Mouse (Mus musculus) heart, postnatal 36 days (tissue): ENCODE results near the gene Taldo1. TPM values are rescaled to one million over a fixed set of nuclear protein-coding genes. Genes with fewer than 3 reads are reported as not detected.
"Not testable (repeated sequence)": the region's sequence is repeated elsewhere in the genome, so short reads cannot be mapped to it uniquely, and the experiment has no call there.

ENCODE experiments used
- DNase-seq, 2 experiments: peaks; one replicate each; pipeline ENCODE4 v3.0.0; 2021 to 2022
- intact Hi-C: fragments of 180-260 bp; cut with DNase I; formaldehyde crosslinking; loops from one replicate; pipeline ENCODE4 v1.15.1; 2025
- total RNA-seq, 2 experiments: library from RNA; stranded (reverse); gene quantifications; 2 replicates each; pipeline ENCODE4 v1.2.3; 2021

Gene Taldo1
- total RNA-seq, 2 experiments from 2014 or later, result 114 to 116 TPM

DNA sequence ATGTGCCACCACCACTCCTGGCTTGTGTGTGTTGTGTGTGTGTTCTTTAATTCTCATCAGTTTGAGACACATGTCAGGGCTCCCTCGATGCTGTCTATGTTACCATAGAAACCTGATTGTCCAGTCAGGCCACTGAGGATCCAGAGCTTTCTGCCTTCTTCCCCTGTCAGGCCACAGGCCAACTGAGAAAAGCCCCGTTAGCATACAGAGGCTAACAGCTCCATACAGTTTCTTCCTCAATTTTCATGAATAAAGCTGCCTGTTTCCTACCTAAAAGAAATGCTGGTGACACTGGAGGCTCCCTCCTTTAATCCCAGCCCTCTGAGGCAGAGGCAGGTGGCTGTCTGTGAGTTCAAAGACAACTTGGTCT lies 44.5 kb downstream of the Taldo1 start:
- intact Hi-C loops, result no loop called here
- no peak for DNase-seq

DNA sequence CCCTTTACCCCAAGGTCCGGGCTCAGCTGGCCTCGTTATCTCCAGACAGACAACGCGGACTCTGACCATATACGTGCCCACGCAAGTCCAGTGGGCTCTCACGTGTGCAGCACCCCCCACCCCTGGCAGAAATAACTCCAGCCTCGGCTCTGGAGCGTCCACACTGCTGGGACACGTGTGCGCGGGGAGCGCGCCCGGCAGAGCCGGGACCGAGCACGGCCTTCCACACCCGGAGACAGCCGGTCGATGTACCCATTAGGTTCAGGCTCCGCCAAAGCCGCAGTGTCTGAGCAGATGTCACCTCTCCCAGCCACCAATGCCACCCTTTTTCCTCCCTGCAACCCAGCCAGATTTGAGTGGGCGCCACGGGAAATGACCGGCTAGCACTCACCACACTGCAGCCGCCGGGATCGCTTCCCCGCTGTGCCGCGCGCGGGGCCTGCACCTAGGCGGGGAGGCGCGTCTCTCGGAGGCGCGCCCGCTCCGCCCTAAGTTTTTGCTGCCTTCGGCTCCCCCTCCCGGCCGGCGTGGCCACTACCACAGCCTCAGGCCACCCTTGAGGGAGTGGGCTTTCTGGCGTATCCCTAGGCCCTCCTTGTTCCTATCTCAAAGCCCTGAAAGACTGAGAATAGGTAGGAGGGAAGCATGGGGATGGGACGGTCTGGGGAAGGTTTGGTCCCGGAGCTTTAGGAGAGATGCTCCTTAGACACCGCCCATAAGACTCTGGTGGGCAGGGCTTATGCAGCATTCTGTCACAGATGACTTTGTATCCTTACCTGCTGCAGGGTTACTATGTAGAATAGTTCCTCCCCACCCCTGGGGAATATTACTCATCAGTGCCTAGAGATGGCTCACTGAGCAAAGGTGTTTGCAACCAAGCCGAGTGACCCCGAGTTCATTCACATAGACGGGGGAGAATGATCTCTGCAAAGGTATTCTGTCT lies 45.5 kb downstream of the Taldo1 start, which contains the start of gene Slc25a22:
Gene Slc25a22 (minus strand): TSS at position 715 of the 943 bp plus-strand sequence.
- intact Hi-C loops, result loop anchor here (1.0 kb wide), 1 partner anchor 28 kb away; no protein-coding TSS in a partner anchor
- DNase-seq, result peak; percentile 82 to 89

DNA sequence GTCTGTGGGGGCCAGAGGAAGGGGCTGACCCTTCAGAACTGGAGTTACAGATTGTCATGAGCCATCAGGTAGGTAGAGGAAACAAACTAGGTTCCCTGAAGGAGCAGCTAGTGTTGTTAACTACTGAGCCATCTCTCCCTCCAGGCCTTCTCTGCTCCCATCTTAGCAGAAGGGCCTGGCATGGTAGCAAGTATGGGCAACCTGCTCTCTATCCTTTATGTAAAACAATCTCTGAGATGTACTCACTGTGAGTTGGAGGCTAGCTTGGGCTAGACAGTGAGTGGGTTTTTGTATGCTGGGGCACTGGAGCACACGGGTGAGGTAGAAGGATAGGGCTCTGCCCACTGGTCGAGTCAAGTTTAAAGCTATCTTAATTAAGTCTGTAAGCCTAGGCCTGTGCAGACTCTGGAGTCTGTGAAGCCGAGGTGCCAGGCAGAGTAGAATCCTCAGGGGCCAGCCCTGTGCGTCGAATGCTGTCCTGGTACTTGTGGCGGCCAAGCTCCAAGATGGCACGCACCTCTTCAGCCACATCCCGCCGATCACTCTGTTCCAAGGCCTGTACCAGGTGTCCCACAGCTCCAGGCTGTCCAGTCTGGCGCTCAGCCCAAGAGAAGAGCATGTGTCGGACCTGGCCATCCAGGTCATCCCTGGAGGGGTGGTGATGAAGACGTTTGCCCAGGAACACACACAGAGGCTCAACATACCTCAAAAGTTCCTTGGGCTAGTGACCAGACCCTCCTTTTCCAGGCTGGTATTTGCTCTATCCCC lies 46.4 kb downstream of the Taldo1 start:
- DNase-seq, result no peak
- intact Hi-C loops, result no loop called here

DNA sequence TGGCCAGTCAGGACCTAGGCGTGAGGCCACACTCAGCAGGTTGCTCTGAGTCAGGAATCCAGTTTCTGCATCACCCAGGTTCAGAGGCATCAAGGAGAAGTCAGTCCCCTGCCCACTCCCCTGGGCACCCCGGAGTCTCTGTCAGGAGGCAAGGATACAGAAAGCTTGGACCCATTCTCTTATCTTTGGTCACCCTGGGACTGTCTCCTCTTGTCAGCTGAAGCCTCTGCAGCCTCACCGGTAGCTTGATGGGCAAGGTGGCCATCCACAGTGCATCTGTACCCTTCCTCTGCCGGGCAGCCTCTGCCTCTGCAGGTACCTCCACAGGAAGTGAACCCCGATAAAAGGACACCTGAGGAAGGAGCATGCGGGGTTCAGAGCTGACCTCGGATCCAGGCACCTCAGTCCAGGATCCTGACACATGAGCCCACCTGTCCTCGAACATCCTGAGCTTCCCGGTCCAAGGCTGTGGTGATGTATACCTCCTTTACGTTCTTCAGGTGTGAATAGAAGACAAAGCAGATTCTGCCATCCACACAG lies 47.2 kb downstream of the Taldo1 start:
- no peak for DNase-seq
- intact Hi-C loops, result no loop called here

DNA sequence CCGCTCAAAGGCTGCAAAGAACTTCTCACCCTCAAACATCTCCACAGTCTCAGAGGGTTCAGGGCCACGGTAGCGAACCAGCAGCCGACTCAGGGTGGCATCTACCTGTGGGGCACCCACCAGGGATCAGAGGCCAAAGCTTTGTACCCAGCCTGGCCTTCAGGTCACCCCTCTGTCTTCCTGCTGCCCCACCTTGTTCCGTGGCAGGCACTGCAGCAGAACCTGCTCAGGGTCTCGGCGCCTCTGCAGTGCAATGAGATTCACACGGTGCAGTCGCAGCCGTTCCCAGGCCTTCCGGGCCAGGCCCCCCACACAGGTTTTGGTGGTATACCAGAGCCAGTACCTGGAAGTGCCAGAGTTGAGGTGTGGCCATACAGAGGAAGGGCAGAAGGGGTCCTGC lies 47.8 kb downstream of the Taldo1 start:
- no peak for DNase-seq
- intact Hi-C loops, result no loop called here

DNA sequence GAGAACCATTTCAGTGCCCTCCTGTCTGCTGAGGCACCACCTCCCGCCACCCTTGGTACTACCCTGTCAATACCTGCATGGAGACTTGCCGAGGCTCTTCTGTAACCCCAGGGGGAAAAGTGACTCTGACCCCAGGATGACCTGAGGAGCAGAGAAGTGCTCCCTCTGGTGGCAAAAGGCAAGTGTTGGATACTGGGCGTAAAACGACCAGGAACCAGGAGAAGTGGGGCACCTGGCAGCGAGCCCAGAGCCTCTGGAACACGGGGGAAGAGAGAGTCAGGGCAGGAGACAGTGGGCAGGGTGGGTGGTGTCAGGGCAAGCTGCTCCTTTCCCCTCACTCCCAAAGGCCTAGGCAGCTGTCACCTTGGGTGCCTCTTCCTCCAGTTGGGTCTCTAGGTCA lies 48.6 kb downstream of the Taldo1 start:
- intact Hi-C loops, result no loop called here
- DNase-seq, result peak; percentile 50 to 60

DNA sequence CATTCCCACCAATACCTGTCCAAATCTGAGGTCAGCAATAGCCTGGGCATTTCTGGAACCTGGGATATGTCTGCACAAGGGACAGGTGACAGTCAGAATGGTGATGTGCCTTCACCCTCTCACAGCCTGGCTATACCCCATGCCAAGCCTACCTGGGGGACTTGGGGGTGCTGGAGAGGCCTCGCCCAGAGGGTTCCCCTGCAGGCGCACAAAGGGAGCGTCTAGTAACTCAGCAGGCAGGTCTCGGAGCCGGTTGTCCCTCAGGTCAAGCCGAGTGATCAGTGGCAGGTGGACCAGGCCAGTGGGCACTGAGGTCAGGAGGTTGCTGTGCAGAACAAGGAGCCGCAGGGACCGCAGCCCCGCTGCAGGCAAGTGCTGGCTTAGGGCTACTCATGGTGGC lies 49.5 kb downstream of the Taldo1 start:
- intact Hi-C loops, result no loop called here
- DNase-seq, result no peak

DNA sequence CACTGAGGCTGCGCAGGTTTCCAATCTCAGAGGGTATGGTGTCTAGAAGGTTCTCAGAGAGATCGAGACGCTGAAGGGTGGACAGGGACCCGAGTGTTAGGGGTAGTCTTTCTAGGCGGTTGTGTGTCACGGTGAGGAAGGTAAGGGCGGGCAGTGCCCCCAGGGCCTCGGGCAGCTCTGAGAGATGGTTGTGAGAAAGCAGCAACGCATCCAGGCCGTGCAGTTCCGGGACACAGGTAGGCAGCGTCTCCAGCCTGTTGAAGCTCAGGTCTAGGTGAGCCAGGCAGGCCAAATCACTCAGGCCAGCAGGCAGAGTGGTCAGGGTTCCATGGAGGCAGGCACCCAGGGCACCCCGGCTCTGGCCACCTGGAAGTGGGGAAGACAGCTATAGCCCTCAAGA lies 50.2 kb downstream of the Taldo1 start:
- no peak for DNase-seq
- intact Hi-C loops, result no loop called here

DNA sequence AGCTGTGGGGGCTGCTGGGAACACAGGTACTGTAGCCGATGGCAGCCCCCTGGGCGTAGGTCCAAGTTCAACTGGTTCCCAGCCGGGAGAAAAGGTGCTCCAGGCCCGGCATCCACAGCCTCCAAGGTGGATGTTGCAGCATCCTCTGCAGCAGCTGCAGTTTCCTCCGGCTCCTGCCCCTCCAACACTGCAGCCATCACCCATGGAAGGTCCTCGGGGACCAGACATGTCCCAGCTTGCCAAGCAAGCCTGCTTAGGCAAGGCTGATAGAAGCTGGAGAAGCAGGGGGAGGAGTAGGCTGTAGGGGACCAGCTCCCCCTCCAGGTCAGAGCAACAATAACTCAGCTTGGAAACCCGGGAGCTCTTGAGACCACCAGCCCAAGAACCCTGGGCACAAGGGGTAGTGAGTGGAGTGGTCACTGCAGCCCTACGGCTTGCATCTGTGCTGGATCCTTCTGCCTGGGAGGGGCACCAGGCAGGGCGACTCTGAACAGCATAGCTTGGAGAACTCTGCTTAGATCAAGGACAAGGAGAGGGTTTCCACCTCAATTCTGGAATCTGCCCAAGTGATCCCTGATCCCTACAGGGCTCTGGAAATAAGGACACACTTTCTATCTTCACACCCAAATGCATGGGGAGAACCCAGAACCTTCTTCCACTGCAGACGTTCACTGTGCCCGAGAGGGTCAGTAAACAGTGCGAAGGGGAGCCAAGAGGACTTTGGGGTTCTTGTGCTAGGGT lies 51.3 kb downstream of the Taldo1 start:
- intact Hi-C loops, result no loop called here
- no peak for DNase-seq

DNA sequence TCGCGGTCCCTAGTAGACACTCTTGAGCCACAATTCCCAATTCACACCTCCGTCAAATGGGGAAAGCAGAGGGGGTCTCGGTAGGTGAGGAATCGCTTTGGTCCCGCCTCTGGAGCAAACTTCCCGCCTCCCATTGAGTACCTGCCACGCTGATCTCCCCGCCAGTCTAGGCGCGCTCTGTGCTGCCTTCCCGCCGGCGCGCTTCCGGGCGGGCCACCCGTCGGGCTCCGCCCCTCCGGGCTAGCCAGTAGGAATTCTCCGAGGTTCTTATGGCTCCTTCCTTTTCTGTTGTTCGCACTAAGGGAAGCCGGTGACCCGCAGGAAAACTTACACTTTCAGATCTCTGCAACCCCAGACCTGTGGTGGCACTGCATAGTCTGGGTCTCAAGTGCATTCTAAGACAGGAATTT lies 51.8 kb downstream of the Taldo1 start, which contains the start of gene Pidd1:
Gene Pidd1 (minus strand): TSS at position 198 of the 410 bp plus-strand sequence.
- intact Hi-C loops, result no loop called here
- peak; percentile 67 for DNase-seq

DNA sequence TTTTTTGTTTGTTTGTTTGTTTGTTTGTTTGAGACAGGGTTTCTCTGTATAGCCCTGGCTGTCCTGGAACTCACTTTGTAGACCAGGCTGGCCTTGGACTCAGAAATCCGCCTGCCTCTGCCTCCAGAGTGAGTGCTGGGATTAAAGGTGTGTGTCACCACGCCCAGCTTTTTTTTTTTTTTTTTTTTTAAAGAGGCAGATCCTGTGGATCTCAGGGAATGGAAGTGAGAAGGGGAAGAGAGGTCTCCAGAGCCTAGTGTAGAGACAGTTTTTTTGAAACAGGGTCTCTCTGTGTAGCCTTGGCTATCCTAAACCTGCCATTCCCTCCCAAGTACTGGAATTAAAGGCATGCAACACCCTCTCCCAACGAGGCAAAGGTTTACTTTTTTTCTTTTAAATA lies 54.4 kb downstream of the Taldo1 start:
- DNase-seq, intact Hi-C loops: not testable (repeated sequence)

DNA sequence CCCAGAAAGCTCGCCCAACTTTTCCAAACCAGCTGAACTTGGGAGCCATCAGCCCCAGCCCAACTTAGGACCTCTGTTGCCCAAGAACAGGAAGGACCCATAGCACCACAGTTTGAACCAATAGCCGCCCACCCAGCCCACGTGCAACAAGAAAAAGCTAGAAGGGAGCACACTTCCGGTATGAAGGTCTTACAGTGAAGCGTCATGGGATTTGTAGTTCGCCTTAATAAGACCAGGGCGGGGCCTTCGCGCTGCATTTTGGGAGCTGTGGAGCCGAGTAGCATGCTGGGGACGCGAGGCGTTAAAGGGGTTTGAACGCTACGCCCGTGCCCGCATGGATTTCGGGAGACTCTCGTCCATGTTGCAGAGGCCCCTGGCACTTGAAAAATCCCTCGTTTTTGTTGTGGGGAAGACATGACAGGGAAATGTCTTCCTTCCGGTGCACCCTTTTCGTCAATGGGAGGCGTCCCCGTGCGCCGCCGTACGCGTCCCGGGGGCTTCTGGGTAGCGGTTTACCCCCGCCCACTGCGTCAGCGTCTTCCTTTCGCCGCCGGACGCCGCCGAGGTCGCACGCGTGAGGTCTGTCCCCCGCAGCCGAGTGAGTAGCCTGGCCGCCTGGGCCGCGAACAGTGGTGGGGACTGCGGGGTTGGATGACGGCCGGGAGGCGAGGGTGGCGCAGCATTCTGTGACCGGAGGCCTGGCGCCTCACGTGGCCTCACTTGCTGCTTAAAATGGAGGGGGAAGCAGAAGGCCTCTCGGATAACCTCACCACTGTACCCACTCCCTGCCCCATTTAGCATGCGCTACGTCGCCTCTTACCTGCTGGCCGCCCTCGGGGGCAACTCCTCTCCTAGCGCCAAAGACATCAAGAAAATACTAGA lies 55.4 kb downstream of the Taldo1 start, which contains the start of gene Rplp2:
Gene Rplp2 (plus strand): TSS at position 261 of the 882 bp plus-strand sequence.
- intact Hi-C loops, result no loop called here
- DNase-seq, result peak; percentile 92 to 97

DNA sequence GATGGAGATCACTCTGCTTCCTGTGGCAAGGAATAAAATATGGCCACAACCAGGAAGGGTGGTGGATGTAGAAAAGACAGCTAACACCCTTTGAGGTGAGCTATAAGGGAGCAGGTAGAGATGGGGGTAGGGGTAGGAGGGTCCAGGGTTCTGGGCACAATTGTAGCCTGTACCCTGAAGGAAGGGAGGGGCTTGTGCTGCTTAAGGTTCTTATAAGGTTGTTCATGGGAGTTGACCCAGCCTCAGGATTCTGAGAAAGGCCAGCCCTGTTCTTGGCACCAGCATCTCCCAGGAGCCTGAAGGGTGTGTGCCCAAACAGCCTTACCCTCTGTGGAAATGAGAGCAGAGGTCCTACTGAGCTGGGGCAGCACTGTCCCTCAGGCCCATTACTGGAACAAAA lies 59.9 kb downstream of the Taldo1 start:
- DNase-seq, result no peak
- intact Hi-C loops, result no loop called here

Other genes starting within 250 kb of the Taldo1 start
- 10 to 100 TPM; 66.8 to 67.8 TPM for gene Rnh1, start 219.3 kb upstream of the Taldo1 start, total RNA-seq
- 100 to 1,000 TPM in 1 of 2 experiments, 10 to 100 TPM in 1; 97.9 to 104 TPM for gene Hras, start 198.2 kb upstream of the Taldo1 start, total RNA-seq
- gene Lrrc56, start 198.0 kb upstream of the Taldo1 start, total RNA-seq, result 1 to 10 TPM; 2.8 to 4.0 TPM
- gene Lmntd2, start 178.1 kb upstream of the Taldo1 start, total RNA-seq, result not detected
- 1 to 10 TPM in 1 of 2 experiments, under 1 TPM in 1; 0.79 to 1.7 TPM for gene Rassf7, start 176.3 kb upstream of the Taldo1 start, total RNA-seq
- gene Phrf1, start 163.4 kb upstream of the Taldo1 start, total RNA-seq, result 10 to 100 TPM; 31.9 to 36.5 TPM
- gene Irf7, start 125.7 kb upstream of the Taldo1 start, total RNA-seq, result 1 to 10 TPM; 4.1 to 8.6 TPM
- not detected for gene Cdhr5, start 115.4 kb upstream of the Taldo1 start, total RNA-seq
- gene Sct, start 113.1 kb upstream of the Taldo1 start, total RNA-seq, result not detected
- gene Drd4, start 100.2 kb upstream of the Taldo1 start, total RNA-seq, result not detected
- 10 to 100 TPM; 16.5 to 17.1 TPM for gene Deaf1, start 64.5 kb upstream of the Taldo1 start, total RNA-seq
- 10 to 100 TPM; 13.5 to 14.8 TPM for gene Tmem80, start 64.5 kb upstream of the Taldo1 start, total RNA-seq
- 1 to 10 TPM; 3.3 to 3.7 TPM for gene Eps8l2, start 53.3 kb upstream of the Taldo1 start, total RNA-seq
- 10 to 100 TPM; 14.9 to 16.7 TPM for gene Gatd1, start 21.9 kb downstream of the Taldo1 start, total RNA-seq
- 1 to 10 TPM in 1 of 2 experiments, under 1 TPM in 1; 0.80 to 1.5 TPM for gene Cend1, start 37.3 kb downstream of the Taldo1 start, total RNA-seq
- gene Slc25a22, start 45.7 kb downstream of the Taldo1 start, total RNA-seq, result 10 to 100 TPM; 60.0 to 96.2 TPM
- under 1 TPM; 0.60 to 0.78 TPM for gene Pidd1, start 51.8 kb downstream of the Taldo1 start, total RNA-seq
- gene Rplp2, start 55.2 kb downstream of the Taldo1 start, total RNA-seq, result 100 to 1,000 TPM; 885 to 891 TPM
- 100 to 1,000 TPM; 552 to 604 TPM for gene Pnpla2, start 63.0 kb downstream of the Taldo1 start, total RNA-seq
- 10 to 100 TPM; 24.1 to 24.2 TPM for gene Cracr2b, start 68.9 kb downstream of the Taldo1 start, total RNA-seq
- gene Cd151, start 75.2 kb downstream of the Taldo1 start, total RNA-seq, result 100 to 1,000 TPM; 299 to 300 TPM
- 10 to 100 TPM; 76.0 to 83.7 TPM for gene Polr2l, start 82.9 kb downstream of the Taldo1 start, total RNA-seq
- gene Tspan4, start 83.0 kb downstream of the Taldo1 start, total RNA-seq, result 10 to 100 TPM; 27.3 to 44.1 TPM
- gene Chid1, start 147.7 kb downstream of the Taldo1 start, total RNA-seq, result 10 to 100 TPM; 43.2 to 48.5 TPM
- 10 to 100 TPM; 54.9 to 57.6 TPM for gene Ap2a2, start 170.0 kb downstream of the Taldo1 start, total RNA-seq